Mouse (Mus musculus): Measurements from ENCODE around the gene Ncam1.

DNA sequence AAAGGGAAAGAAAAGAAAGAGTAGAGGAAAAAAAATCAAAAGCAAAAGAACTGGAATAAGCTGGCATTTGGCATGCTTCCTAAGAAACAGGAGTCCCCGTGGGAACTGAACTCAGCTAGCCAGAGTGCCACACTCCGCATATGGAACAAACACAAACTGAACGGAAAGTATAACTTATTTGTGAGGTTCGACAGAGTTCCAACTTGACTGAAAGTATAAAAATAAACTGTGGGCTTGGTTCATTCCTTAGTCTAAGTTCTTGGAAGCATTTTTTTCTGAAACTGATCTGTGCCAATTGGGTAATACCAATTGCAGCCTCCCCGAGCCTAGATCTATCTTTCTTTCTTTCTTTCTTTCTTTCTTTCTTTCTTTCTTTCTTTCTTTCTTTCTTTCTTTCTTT lies 294.1 kb downstream of the Ncam1 start:
- no peak for TF ChIP-seq POLR2A (IDR thresholded peaks at IDR 0.05; ENCODE audit: low read depth, low read length)
- no peak for TF ChIP-seq CTCF (IDR thresholded peaks at IDR 0.05; ENCODE audit: extremely low read depth, insufficient read depth, insufficient read length, insufficient replicate concordance)

Measured in spleen, adult 2 months (tissue).